Mouse (Mus musculus): Measurements from ENCODE around the gene Relch.
A peak's percentile ranks its signal among the peaks of the same experiment; 100 is the strongest.
"Not testable (repeated sequence)": the region's sequence is repeated elsewhere in the genome, so short reads cannot be mapped to it uniquely, and the experiment has no call there.

Relch gene

GRCm38 (mm10) chr1:105759422-105760165, 95.9 kb downstream of the Relch start:
- no peak for DNase-seq (ENCODE audit: low read depth, low spot score)
- no peaks in the 10 kb centered on the region for H3K27me3 ChIP-seq (ENCODE audit: control insufficient read depth, insufficient read depth, low read length, poor library complexity, severe bottlenecking)
- peaks cover 1% of the 10 kb centered on the region; the same call in 1 of the 2 replicates for H3K36me3 ChIP-seq (ENCODE audit: control insufficient read depth, insufficient read depth, low read length, poor library complexity, severe bottlenecking)

- H3K27me3 ChIP-seq (ENCODE audit: control insufficient read depth, insufficient read depth, low read length, poor library complexity, severe bottlenecking): no peaks in the 10 kb centered on the region
- DNase-seq (ENCODE audit: low read depth, low spot score): no peak
- H3K36me3 ChIP-seq (ENCODE audit: control insufficient read depth, insufficient read depth, low read length, poor library complexity, severe bottlenecking): no peaks in the 10 kb centered on the region
These were observed 101.9 kb downstream of the Relch start for GRCm38 (mm10) chr1:105765586-105765985.

DNA sequence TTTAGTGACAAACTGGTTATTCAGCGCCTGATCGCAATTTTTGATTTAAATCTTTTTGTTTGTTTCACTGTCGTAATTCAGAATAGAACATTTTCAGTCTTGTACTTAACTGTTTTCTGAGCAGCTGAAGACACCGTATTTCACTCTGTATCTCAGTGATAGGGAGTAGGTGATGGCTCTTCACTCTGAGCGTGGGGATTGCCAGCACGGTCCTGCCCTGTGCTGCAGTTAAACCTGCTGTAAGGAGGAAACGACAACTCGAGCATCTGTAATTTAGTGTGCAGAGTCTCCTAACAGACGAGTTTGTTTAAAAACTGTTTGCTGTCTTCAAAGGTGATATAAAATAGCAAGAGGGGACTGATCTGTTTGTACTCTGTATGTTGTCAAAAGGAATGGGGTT, 102.4 kb downstream of the Relch start:
- not testable (repeated sequence) for H3K36me3 ChIP-seq (ENCODE audit: control insufficient read depth, insufficient read depth, low read length, poor library complexity, severe bottlenecking); DNase-seq (ENCODE audit: low read depth, low spot score); H3K27me3 ChIP-seq (ENCODE audit: control insufficient read depth, insufficient read depth, low read length, poor library complexity, severe bottlenecking)

DNA sequence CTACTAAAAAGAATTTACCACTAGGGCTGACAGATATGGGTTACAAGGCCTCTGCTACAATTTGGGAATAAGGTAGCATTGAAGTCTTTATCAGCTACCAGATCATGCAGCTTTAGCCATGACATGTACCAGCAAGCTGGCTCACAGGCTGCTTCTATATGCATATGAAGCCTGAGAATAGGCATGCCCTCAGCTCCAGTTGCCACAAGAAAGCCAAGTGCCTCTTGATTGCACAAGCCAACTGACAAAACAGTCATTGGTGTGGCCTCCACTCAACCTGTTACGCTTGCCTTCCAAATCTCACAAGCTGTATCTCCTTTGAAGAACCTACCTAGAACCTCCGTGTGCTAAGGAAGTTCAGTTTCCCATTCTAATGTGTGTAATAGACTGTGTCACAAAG, 104.7 kb downstream of the Relch start:
- H3K27me3 ChIP-seq (ENCODE audit: control insufficient read depth, insufficient read depth, low read length, poor library complexity, severe bottlenecking): no peaks in the 10 kb centered on the region
- DNase-seq (ENCODE audit: low read depth, low spot score): no peak
- H3K36me3 ChIP-seq (ENCODE audit: control insufficient read depth, insufficient read depth, low read length, poor library complexity, severe bottlenecking): no peaks in the 10 kb centered on the region

GRCm38 (mm10) chr1:105770685-105771084, 107.0 kb downstream of the Relch start:
- no peaks in the 10 kb centered on the region for H3K36me3 ChIP-seq (ENCODE audit: control insufficient read depth, insufficient read depth, low read length, poor library complexity, severe bottlenecking)
- DNase-seq (ENCODE audit: low read depth, low spot score): no peak
- no peaks in the 10 kb centered on the region for H3K27me3 ChIP-seq (ENCODE audit: control insufficient read depth, insufficient read depth, low read length, poor library complexity, severe bottlenecking)

DNA sequence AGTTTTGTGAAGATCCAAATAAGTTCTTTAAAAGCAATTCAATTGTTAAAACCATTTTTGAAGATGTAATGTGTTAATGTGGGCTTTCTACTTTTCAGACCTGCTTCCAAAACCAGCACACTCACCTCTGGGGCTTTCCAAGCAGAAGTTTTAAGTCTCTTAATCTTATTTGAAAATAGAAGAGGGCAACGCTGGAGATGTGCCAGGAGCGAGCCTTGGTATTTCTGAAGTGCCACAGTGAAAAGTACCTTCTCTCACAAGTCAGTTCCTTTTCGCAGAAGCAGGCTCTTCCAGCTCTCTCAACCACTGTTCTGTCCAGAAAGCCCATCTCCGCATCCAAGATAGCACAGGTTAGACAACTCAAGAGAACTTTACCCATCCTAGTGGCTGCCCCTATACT, 112.8 kb downstream of the Relch start:
- no peak for DNase-seq (ENCODE audit: low read depth, low spot score)
- no peaks in the 10 kb centered on the region for H3K36me3 ChIP-seq (ENCODE audit: control insufficient read depth, insufficient read depth, low read length, poor library complexity, severe bottlenecking)
- no peaks in the 10 kb centered on the region; the same call in 1 of the 2 replicates for H3K27me3 ChIP-seq (ENCODE audit: control insufficient read depth, insufficient read depth, low read length, poor library complexity, severe bottlenecking)

- no peaks in the 10 kb centered on the region; the same call in 1 of the 2 replicates for H3K27me3 ChIP-seq (ENCODE audit: control insufficient read depth, insufficient read depth, low read length, poor library complexity, severe bottlenecking)
- peak; percentile 4 for DNase-seq (ENCODE audit: low read depth, low spot score)
- H3K36me3 ChIP-seq (ENCODE audit: control insufficient read depth, insufficient read depth, low read length, poor library complexity, severe bottlenecking): no peaks in the 10 kb centered on the region
These were observed 116.4 kb downstream of the Relch start for GRCm38 (mm10) chr1:105780079-105780456.

DNA sequence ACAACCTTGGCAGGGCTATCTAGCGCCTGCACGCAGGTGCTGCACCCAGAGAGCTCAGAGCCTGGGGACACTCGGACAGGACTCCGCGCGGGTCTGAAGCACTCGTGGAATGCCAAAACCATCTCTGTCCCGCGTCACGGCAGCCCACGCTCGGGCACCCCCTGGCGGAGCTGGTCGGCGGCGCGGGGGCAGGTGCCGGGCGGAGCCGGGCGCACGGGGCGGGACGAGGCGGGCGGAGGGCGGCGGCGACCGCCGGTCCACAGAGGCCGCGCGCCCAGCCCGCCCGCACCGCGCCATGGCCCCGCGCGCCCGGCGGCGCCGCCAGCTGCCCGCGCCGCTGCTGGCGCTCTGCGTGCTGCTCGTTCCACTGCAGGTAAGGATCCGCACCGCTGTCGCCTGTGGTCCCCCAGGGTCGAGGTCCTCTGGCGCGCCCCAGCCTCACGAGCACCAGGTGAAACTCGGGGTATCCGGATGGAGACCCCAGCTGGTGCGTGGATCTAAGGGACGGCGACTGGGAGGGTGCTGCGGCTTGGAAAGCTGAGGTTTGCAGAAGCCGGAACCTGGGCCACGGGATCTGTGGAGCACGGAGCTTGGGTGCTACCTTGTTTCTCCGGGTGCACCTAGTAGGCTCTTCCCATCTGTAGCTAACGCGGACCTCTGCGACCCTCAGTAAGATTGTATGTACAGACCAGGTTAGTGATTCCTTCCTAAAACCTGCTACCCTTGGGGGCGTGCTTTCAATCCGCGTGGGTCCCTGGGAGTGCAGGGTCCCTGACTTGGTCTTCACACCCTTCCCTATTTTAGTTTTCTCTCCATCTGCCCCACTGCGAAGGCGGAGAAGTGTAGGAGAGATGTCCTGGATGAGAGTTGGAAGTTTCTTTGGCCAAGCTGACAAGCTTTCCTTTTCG, 117.0 kb downstream of the Relch start, which contains the start of gene Tnfrsf11a:
Tnfrsf11a (plus strand) TSS at position 262 of the 908 bp plus-strand sequence.
- DNase-seq (ENCODE audit: low read depth, low spot score): peak; percentile 27
- no peaks in the 10 kb centered on the region for H3K36me3 ChIP-seq (ENCODE audit: control insufficient read depth, insufficient read depth, low read length, poor library complexity, severe bottlenecking)
- H3K27me3 ChIP-seq (ENCODE audit: control insufficient read depth, insufficient read depth, low read length, poor library complexity, severe bottlenecking): no peaks in the 10 kb centered on the region; the same call in 1 of the 2 replicates

DNA sequence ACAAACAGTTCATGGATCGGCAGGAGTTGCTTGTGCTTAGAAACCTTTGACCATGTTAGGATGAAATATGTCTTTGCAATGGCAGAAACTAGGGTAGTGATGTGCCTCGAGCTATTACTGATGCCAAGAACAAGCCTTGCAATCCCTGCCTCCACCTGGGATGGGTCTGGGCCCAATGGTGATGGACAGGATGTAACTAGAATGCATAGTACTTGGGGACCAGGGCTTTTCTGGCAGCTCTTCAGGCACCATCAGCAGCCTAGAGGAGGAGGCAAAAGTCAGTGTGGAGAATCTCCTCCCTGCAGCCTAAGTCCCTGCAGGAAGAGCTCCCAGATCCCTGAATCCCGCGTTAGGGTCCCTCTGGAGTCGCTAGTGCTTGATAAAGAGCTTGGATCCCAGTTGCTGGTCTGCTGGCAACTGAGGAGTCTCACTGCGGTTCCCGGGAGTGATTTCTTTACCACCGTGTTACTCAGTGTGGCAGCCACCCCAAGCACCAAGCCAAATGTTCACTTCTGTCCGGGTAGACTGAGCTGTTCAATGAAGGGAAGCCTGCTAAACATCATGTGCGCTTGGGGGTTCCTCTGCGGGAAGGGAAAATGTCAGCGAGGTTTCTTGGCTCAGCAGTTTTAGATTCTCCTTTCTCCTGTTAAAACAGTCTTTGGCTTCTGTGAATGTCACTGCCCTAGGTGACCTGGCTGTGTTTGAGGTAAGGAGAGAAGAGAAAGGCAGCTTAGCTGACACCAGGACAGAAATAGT, 117.9 kb downstream of the Relch start:
- DNase-seq (ENCODE audit: low read depth, low spot score): no peak
- H3K36me3 ChIP-seq (ENCODE audit: control insufficient read depth, insufficient read depth, low read length, poor library complexity, severe bottlenecking): no peaks in the 10 kb centered on the region
- no peaks in the 10 kb centered on the region; the same call in 1 of the 2 replicates for H3K27me3 ChIP-seq (ENCODE audit: control insufficient read depth, insufficient read depth, low read length, poor library complexity, severe bottlenecking)

DNA sequence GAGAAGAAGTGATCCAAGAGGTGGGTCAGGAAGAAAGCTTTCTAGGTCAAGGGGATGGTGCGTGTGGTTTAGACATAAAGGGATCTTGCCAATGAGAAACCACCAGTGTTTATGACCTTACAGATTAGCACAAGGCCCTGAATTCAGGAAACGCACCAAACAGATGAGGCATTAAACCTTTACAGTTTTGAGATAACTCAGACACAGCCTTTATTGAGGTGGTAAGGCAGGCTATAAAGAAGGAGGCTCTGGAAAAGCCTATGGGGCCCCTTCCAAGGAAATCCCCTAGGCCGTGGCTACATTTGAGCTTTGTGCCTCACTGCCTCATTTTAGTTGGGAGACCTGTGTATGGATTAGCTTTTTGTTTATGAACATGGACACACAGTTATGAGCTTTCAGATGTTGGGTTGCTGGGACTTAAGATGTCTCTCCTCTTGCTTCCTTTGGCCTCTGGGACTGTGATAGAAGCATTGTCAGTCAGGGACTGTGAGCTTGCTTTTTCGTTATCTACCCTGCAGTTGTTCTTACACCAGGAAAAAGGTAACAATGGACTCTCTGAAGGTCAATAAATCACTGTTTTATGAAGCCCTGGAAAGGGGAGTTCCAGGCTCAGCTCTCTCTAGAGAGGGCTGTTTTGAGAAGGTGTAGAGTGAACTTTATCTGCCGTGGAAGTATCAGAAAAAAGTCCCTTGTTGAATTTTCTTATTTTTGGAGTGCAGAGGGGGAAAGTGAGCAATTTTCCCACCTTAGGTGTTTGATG, 120.8 kb downstream of the Relch start:
- no peaks in the 10 kb centered on the region for H3K36me3 ChIP-seq (ENCODE audit: control insufficient read depth, insufficient read depth, low read length, poor library complexity, severe bottlenecking)
- no peaks in the 10 kb centered on the region for H3K27me3 ChIP-seq (ENCODE audit: control insufficient read depth, insufficient read depth, low read length, poor library complexity, severe bottlenecking)
- DNase-seq (ENCODE audit: low read depth, low spot score): no peak

GRCm38 (mm10) chr1:105785146-105785545, 121.5 kb downstream of the Relch start:
- Histone ChIP-seq H3K36me3 (ENCODE audit: control insufficient read depth, insufficient read depth, low read length, poor library complexity, severe bottlenecking) (no peaks in the 10 kb centered on the region), H3K27me3 (ENCODE audit: control insufficient read depth, insufficient read depth, low read length, poor library complexity, severe bottlenecking) (no peaks in the 10 kb centered on the region)
- no peak for DNase-seq (ENCODE audit: low read depth, low spot score)

- no peaks in the 10 kb centered on the region for H3K36me3 ChIP-seq (ENCODE audit: control insufficient read depth, insufficient read depth, low read length, poor library complexity, severe bottlenecking)
- H3K27me3 ChIP-seq (ENCODE audit: control insufficient read depth, insufficient read depth, low read length, poor library complexity, severe bottlenecking): no peaks in the 10 kb centered on the region
- peak; percentile 6 for DNase-seq (ENCODE audit: low read depth, low spot score)
These were observed 123.2 kb downstream of the Relch start for GRCm38 (mm10) chr1:105786731-105787357.

DNA sequence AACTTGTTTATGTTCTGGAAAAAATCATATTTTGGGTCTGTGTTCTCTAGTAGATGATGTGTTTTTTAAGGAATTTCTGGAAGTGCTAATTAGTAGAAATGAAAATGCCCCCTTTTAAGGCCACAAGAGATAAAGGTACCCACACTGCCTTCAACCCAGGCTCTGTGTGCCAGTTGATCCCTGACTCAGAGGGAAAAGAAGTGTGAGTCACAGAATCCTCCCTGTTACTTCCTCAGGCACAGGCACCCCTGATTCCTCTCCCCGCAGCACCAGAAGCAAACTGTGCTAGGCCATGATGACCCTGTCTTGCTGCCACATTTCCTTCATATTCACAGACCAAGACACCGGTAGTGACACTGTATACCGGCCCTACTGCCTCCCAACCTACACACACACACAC, 126.4 kb downstream of the Relch start:
- no peak for DNase-seq (ENCODE audit: low read depth, low spot score)
- Histone ChIP-seq H3K36me3 (ENCODE audit: control insufficient read depth, insufficient read depth, low read length, poor library complexity, severe bottlenecking) (no peaks in the 10 kb centered on the region), H3K27me3 (ENCODE audit: control insufficient read depth, insufficient read depth, low read length, poor library complexity, severe bottlenecking) (no peaks in the 10 kb centered on the region)

- no peak for DNase-seq (ENCODE audit: low read depth, low spot score)
- Histone ChIP-seq H3K27me3 (ENCODE audit: control insufficient read depth, insufficient read depth, low read length, poor library complexity, severe bottlenecking) (no peaks in the 10 kb centered on the region), H3K36me3 (ENCODE audit: control insufficient read depth, insufficient read depth, low read length, poor library complexity, severe bottlenecking) (no peaks in the 10 kb centered on the region)
These were observed 131.0 kb downstream of the Relch start for GRCm38 (mm10) chr1:105794670-105795069.
